Mouse (Mus musculus): ENCODE data around the gene Tln2. TPM values are rescaled to one million over a fixed set of nuclear protein-coding genes. Genes with fewer than 3 reads are reported as not detected.

The Tln2 gene
- polyA plus RNA-seq, 1 experiment from 2014 or later = 24.0 TPM

DNA sequence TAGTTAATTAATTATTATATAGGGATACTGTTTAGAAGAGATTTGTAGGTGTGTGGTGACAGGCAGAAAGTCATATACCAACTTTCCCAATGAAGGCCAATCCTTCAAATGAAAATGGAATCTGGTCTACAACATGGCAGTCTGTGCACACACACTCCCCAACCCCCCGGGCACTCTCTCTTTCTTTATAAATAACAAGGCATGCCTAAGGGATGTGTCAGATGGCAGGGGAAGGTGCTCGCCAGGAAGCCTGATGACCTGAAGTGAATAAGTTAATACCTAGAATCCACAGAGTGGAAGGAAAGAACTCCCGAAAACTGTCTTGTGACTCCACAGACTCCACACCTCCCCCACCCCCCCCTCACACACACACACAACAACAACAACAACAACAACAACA, 228.2 kb downstream of the Tln2 start:
- Histone ChIP-seq H3K9me3 (ENCODE audit: control insufficient read depth, low read length) (no peaks in the 10 kb centered on the region), H3K4me2 (replicated peaks; ENCODE audit: low read depth, low read length) (no peak overlapping the region), H3K4me1 (ENCODE audit: control insufficient read depth, insufficient read depth, low read length) (no peaks in the 10 kb centered on the region), H3K27me3 (ENCODE audit: control insufficient read depth, insufficient read depth, low read length) (no peaks in the 10 kb centered on the region), H3K4me3 (ENCODE audit: low read length) (no peak overlapping the region), H3K27ac (ENCODE audit: low read depth, low read length) (no peak overlapping the region), H3K36me3 (ENCODE audit: control insufficient read depth, insufficient read depth, low read length) (no peaks in the 10 kb centered on the region), H3K9ac (ENCODE audit: low read depth, low read length) (no peak overlapping the region)
- WGBS = 89% methylated on average over 3 of the region's 3 CpGs
- no peak for ATAC-seq (ENCODE audit: low FRiP score, low TSS enrichment)

DNA sequence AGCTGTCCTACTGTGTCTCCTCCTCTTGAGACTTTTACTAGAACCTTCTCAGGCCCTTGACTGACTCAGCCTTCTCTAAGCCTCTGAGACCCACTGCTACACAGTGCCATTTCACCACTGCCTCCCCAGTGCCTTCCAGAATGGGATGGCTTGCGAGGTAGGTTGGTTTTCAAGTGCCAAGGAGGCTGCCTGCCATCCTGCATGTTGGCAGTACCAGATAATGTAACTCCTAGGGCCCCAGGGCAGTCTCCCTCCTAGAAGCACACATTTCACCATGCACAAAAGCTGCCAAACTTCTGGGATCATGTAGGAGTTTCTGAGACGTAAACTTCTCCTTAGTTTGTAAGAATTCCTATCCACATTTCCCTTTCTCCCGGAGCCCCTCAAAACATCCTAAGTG, 231.1 kb downstream of the Tln2 start:
- Histone ChIP-seq H3K27me3 (ENCODE audit: control insufficient read depth, insufficient read depth, low read length) (no peaks in the 10 kb centered on the region), H3K36me3 (ENCODE audit: control insufficient read depth, insufficient read depth, low read length) (no peaks in the 10 kb centered on the region), H3K9ac (ENCODE audit: low read depth, low read length) (no peak overlapping the region), H3K4me3 (ENCODE audit: low read length) (no peak overlapping the region), H3K4me1 (ENCODE audit: control insufficient read depth, insufficient read depth, low read length) (no peaks in the 10 kb centered on the region), H3K27ac (ENCODE audit: low read depth, low read length) (no peak overlapping the region), H3K4me2 (replicated peaks; ENCODE audit: low read depth, low read length) (no peak overlapping the region), H3K9me3 (ENCODE audit: control insufficient read depth, low read length) (no peaks in the 10 kb centered on the region)
- ATAC-seq (ENCODE audit: low FRiP score, low TSS enrichment) = no peak
- 84% methylated on average over 3 of the region's 3 CpGs for WGBS

DNA sequence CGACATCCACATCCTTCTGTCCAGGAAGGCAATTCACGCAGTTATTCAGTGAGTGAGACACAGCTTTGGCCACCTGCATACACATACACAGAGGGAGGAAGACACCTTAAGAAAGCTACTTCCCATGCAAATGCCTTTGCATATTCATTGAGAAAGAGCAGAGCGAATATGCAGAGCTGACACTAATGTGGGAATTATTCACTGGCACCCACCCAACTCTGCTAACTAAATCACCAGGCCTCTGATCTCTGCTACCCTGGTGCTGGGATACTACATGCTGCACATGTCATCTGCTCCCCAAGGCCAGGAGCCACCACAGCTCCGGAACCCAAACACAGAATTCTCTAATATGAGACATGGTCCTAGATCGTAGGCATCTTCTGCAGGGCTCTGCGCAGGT, 237.6 kb downstream of the Tln2 start:
- no peak for ATAC-seq (ENCODE audit: low FRiP score, low TSS enrichment)
- no peak overlapping the region for H3K4me3 ChIP-seq (ENCODE audit: low read length)
- no peaks in the 10 kb centered on the region for H3K9me3 ChIP-seq (ENCODE audit: control insufficient read depth, low read length)
- H3K9ac ChIP-seq (ENCODE audit: low read depth, low read length) = no peak overlapping the region
- no peak overlapping the region for H3K4me2 ChIP-seq (replicated peaks; ENCODE audit: low read depth, low read length)
- no peaks in the 10 kb centered on the region for H3K27me3 ChIP-seq (ENCODE audit: control insufficient read depth, insufficient read depth, low read length)
- WGBS = 93% methylated on average over 6 of the region's 6 CpGs
- H3K4me1 ChIP-seq (ENCODE audit: control insufficient read depth, insufficient read depth, low read length) = no peaks in the 10 kb centered on the region
- H3K27ac ChIP-seq (ENCODE audit: low read depth, low read length) = no peak overlapping the region
- no peaks in the 10 kb centered on the region; the same call in 1 of the 2 replicates for H3K36me3 ChIP-seq (ENCODE audit: control insufficient read depth, insufficient read depth, low read length)

DNA sequence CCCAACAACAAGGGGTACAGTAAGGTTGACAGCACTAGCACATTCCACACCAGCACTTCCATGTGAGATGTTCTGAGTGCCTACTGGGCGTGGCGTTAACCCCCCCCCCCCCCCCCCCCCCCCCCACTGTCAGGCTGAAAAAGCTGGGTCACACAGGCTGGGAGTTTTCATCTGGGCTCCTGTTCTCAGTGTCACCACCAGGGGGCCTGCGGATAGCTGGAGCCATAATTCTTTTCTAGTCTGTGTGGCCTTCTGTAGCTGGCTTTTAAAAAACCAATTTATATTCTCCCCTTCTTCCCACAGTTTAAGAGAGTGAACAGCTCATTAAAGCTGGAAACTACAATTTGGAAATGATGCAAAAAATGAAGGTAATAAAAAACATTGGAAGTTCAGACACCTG, 244.1 kb downstream of the Tln2 start:
- H3K27me3 ChIP-seq (ENCODE audit: control insufficient read depth, insufficient read depth, low read length) = no peaks in the 10 kb centered on the region
- H3K9me3 ChIP-seq (ENCODE audit: control insufficient read depth, low read length) = no peaks in the 10 kb centered on the region
- no peaks in the 10 kb centered on the region; the same call in 1 of the 2 replicates for H3K36me3 ChIP-seq (ENCODE audit: control insufficient read depth, insufficient read depth, low read length)
- H3K4me1 ChIP-seq (ENCODE audit: control insufficient read depth, insufficient read depth, low read length) = no peaks in the 10 kb centered on the region
- no peak for ATAC-seq (ENCODE audit: low FRiP score, low TSS enrichment)
- H3K9ac ChIP-seq (ENCODE audit: low read depth, low read length) = no peak overlapping the region
- no peak overlapping the region for H3K27ac ChIP-seq (ENCODE audit: low read depth, low read length)
- H3K4me3 ChIP-seq (ENCODE audit: low read length) = no peak overlapping the region
- 5% methylated on average over 3 of the region's 3 CpGs for WGBS
- H3K4me2 ChIP-seq (replicated peaks; ENCODE audit: low read depth, low read length) = no peak overlapping the region

DNA sequence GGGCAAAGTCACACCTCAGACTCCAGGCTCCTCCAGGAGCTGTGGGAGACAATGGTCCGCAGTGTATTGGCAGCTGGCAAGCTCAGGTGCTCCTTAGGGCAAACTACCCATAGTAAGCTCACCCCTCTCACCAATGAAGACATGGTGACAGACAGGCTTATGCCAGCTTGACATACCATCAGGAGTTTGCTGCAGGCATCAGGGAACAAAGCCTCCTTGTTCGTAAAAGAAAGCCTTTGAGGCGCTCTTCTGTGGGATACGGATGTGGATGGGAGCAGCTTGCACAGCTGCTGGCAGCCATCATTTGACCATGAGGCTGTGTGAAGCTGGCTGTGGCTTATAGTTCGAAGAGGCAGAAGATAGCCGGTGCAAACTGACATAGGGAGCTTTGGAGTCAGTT, 254.5 kb downstream of the Tln2 start:
- H3K4me2 ChIP-seq (replicated peaks; ENCODE audit: low read depth, low read length) = no peak overlapping the region
- H3K27ac ChIP-seq (ENCODE audit: low read depth, low read length) = no peak overlapping the region
- H3K27me3 ChIP-seq (ENCODE audit: control insufficient read depth, insufficient read depth, low read length) = no peaks in the 10 kb centered on the region
- H3K9ac ChIP-seq (ENCODE audit: low read depth, low read length) = no peak overlapping the region
- H3K36me3 ChIP-seq (ENCODE audit: control insufficient read depth, insufficient read depth, low read length) = 0 out of 2 replicates have a peak, but pooled peaks cover 5% of the 10 kb centered on the region
- no peak for ATAC-seq (ENCODE audit: low FRiP score, low TSS enrichment)
- no peaks in the 10 kb centered on the region for H3K9me3 ChIP-seq (ENCODE audit: control insufficient read depth, low read length)
- H3K4me3 ChIP-seq (ENCODE audit: low read length) = no peak overlapping the region
- 95% methylated on average over 6 of the region's 6 CpGs for WGBS
- H3K4me1 ChIP-seq (ENCODE audit: control insufficient read depth, insufficient read depth, low read length) = no peaks in the 10 kb centered on the region

DNA sequence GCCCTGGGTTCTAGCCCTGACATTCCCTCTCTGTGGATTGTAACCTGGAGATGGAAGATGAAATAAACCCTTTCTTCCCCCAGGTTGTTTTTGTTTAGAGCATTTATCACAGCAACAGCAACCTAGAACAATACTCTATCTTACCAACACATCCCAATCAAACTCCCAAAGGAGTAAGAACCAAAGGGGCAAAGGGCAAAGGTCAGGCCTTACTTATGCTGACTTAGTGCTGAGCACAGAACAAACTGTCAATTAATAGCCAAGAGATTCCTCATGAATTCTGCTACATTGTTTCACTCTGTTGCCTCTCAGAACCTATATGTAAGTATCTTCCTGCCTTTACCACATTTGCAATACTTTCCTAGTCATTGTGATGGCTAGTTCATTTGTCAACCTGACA, 255.5 kb downstream of the Tln2 start:
- Histone ChIP-seq H3K9me3 (ENCODE audit: control insufficient read depth, low read length) (no peaks in the 10 kb centered on the region), H3K4me1 (ENCODE audit: control insufficient read depth, insufficient read depth, low read length) (no peaks in the 10 kb centered on the region)
- ATAC-seq (ENCODE audit: low FRiP score, low TSS enrichment) = no peak

DNA sequence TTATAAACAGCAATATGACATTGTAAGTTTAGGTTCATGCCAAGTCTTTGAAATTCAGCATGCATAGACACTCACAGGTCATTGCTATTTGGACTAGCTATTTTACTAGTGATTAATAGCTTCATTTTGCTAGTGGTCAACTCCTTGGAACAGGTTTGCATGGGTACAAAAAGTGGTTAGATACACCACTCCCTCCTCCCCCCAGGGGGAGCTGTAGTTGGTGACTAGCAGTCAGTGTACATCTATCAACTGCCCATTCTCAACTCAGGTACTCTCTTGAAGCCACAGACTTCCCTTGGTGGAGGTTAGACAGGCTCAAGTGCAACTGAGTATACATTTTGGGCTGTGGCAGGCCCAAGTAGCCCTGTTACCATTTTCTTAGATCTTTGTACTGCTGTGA, 256.5 kb downstream of the Tln2 start:
- Histone ChIP-seq H3K9me3 (ENCODE audit: control insufficient read depth, low read length) (no peaks in the 10 kb centered on the region), H3K4me1 (ENCODE audit: control insufficient read depth, insufficient read depth, low read length) (no peaks in the 10 kb centered on the region), H3K27ac (ENCODE audit: low read depth, low read length) (no peak overlapping the region), H3K27me3 (ENCODE audit: control insufficient read depth, insufficient read depth, low read length) (no peaks in the 10 kb centered on the region), H3K4me3 (ENCODE audit: low read length) (no peak overlapping the region), H3K36me3 (ENCODE audit: control insufficient read depth, insufficient read depth, low read length) (0 out of 2 replicates have a peak, but pooled peaks cover 5% of the 10 kb centered on the region), H3K9ac (ENCODE audit: low read depth, low read length) (no peak overlapping the region), H3K4me2 (replicated peaks; ENCODE audit: low read depth, low read length) (no peak overlapping the region)
- no peak for ATAC-seq (ENCODE audit: low FRiP score, low TSS enrichment)

More for the DNA sequence above, 255.5 kb downstream of the Tln2 start:
- Histone ChIP-seq H3K9ac (ENCODE audit: low read depth, low read length) (no peak overlapping the region), H3K27ac (ENCODE audit: low read depth, low read length) (no peak overlapping the region), H3K27me3 (ENCODE audit: control insufficient read depth, insufficient read depth, low read length) (no peaks in the 10 kb centered on the region), H3K4me2 (replicated peaks; ENCODE audit: low read depth, low read length) (no peak overlapping the region), H3K36me3 (ENCODE audit: control insufficient read depth, insufficient read depth, low read length) (0 out of 2 replicates have a peak, but pooled peaks cover 5% of the 10 kb centered on the region), H3K4me3 (ENCODE audit: low read length) (no peak overlapping the region)

DNA sequence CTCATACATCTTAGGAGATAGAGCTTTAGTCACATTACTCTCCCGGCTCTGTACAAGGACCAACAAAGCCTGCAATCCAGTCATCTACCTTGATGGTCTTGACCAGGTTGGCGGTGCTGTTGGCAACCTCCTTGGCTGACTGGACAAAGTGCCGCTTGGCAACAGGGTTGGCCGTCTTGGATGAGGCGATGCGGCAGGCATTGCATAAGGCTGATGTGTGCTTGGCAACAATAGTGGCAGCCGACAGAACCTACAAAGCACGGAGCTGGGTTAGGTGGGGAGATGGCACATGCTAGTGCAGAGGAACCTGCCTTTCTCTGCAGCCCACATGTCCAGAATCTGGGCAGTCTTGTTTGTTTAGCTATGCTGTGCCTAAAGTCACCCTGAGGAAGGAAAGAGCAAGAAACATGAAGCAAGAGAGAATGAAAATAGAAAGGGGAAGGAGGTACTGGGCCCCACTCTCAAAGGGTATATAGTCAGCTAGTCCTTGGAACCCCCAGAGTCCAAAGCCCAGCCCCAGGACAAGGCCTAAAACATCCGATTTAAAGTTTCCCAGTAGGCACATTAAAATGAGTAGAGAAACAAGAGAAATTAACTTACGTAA, 257.0 kb downstream of the Tln2 start:
- H3K9ac ChIP-seq (ENCODE audit: low read depth, low read length) = no peak overlapping the region
- WGBS = 95% methylated on average over 10 of the region's 10 CpGs
- no peak overlapping the region for H3K27ac ChIP-seq (ENCODE audit: low read depth, low read length)
- no peak for ATAC-seq (ENCODE audit: low FRiP score, low TSS enrichment)
- H3K4me1 ChIP-seq (ENCODE audit: control insufficient read depth, insufficient read depth, low read length) = no peaks in the 10 kb centered on the region
- no peaks in the 10 kb centered on the region for H3K9me3 ChIP-seq (ENCODE audit: control insufficient read depth, low read length)
- H3K36me3 ChIP-seq (ENCODE audit: control insufficient read depth, insufficient read depth, low read length) = 0 out of 2 replicates have a peak, but pooled peaks cover 5% of the 10 kb centered on the region
- no peak overlapping the region for H3K4me2 ChIP-seq (replicated peaks; ENCODE audit: low read depth, low read length)
- no peaks in the 10 kb centered on the region for H3K27me3 ChIP-seq (ENCODE audit: control insufficient read depth, insufficient read depth, low read length)
- no peak overlapping the region for H3K4me3 ChIP-seq (ENCODE audit: low read length)

DNA sequence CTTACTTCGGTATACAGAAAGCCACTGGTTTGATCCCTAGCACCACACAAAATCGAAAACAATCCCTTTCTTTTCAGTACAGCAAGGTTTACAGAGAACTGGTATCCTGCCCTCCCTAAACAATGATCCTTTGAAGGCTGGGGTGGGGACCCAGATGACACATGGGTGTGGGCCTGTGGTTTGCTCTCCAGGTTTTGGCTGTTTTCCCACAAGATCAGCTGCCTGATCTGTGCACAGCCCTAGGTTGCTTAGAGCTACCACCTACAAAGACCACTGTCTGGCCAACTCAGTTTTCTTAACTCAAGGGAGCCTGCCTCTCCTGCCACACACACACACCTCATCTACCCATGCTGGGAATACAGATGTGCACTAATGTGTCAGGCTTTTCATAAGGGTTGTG, 257.9 kb downstream of the Tln2 start:
- no peak for ATAC-seq (ENCODE audit: low FRiP score, low TSS enrichment)
- 92% methylated on average over 2 of the region's 2 CpGs for WGBS
- Histone ChIP-seq H3K27ac (ENCODE audit: low read depth, low read length) (no peak overlapping the region), H3K4me2 (replicated peaks; ENCODE audit: low read depth, low read length) (no peak overlapping the region), H3K27me3 (ENCODE audit: control insufficient read depth, insufficient read depth, low read length) (no peaks in the 10 kb centered on the region), H3K4me1 (ENCODE audit: control insufficient read depth, insufficient read depth, low read length) (no peaks in the 10 kb centered on the region), H3K9ac (ENCODE audit: low read depth, low read length) (no peak overlapping the region), H3K4me3 (ENCODE audit: low read length) (no peak overlapping the region), H3K9me3 (ENCODE audit: control insufficient read depth, low read length) (no peaks in the 10 kb centered on the region), H3K36me3 (ENCODE audit: control insufficient read depth, insufficient read depth, low read length) (0 out of 2 replicates have a peak, but pooled peaks cover 5% of the 10 kb centered on the region)
